Mouse (Mus musculus) bone marrow, adult 2 months (tissue): ENCODE data around the gene Tymp.

Experiments used
- CTCF ChIP-seq: fragments of 200-500 bp; IDR thresholded peaks from 2 replicates; pipeline ENCODE4 v1.5.1; 2011; ENCODE audit warnings: low read length, control low read depth; ENCODE audit not compliant: control insufficient read depth, insufficient read depth
- POLR2A ChIP-seq: fragments of 200-500 bp; IDR thresholded peaks from 2 replicates; pipeline ENCODE4 v1.6.1; 2011; ENCODE audit warnings: low read depth, mild to moderate bottlenecking, control low read depth, low read length, borderline replicate concordance; ENCODE audit not compliant: control insufficient read depth

DNA sequence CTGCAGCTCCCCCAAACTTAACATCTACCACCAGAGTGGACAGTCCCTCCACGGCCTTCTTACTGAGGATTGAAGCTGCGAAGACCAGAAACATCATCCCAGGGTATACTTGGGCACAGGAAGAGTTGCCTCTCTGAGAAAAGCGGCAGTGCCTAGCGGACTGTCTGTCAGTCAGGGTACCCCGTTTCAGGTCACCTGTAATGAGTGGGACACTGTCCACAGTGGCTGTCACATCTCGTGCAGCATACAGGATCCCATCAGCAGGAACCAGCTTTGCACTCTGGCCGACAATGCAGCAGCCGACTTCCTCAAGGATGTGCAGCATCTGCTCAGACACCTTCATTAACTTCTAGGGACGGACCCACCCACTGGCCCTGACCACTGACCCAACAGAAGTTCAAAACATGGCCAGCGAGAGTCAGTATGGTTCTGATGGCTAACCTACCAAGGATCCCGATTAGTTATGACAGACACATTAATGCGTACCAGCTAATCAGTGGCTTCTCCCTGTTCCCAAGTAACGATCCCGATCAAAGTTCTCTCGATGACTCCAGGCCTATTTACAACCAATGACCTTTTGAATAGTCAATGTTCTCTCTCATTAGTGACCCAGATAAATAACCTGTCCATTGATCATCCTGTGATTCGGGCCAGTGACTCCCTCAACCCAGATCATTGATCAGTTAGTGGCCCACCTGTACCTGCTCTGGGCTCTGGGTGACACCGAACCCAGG is 1.9 kb downstream of the Tymp start:
- no peak for TF ChIP-seq CTCF
- no peak for TF ChIP-seq POLR2A
